Mouse (Mus musculus) liver, adult (tissue): ENCODE results near the gene Parp11.

Experiments used
- GATA4 ChIP-seq: IDR thresholded peaks from 2 replicates; pipeline ENCODE4 v1.6.1; 2014; ENCODE audit warnings: mild to moderate bottlenecking, low read length; ENCODE audit not compliant: insufficient replicate concordance

The Parp11 gene

DNA sequence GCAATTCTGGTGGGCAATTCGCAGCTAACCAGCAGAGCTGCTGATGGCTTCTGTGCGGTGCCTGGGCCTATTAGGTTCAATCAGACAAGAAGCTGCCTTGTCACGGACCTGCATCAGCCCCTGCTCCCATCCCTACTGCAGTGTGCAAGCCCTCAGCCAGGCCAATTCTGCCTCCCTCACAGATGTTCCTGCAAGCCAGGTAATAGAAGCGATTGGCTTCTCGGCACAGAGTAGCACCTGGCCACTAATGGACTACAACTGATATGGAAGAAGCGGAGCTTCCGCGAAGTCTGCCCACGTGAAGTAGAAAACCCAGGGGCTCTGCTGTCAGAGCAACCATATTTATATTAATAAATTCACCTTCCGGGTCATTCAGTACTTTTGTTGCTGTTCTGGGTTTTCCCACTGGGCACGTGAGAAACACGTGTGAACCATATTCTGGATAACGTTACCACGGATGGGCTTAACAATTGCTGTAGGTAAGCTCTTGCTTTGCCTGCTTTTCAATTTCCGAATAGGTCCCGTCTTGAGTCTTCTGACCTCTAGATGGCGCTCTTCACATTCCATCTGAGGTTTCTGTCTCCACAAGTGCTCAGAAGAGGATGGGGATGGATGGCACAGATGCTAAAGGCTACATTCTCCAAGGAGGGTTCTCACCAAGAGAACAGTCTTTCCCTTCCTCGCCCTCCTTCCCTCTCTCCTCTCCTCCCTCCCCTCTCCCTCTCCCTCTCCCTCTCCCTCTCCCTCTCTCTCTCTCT lies 95.2 kb downstream of the Parp11 start:
- no peak for TF ChIP-seq GATA4
